Mouse (Mus musculus) fibroblast of lung, adult 2 months (primary cell): ENCODE measurements around the gene Gm11273.
"Not testable (repeated sequence)": the region's sequence is repeated elsewhere in the genome, so short reads cannot be mapped to it uniquely, and the experiment has no call there.

ENCODE experiments used
- DNase-seq: peaks from one replicate; pipeline ENCODE4 v3.0.0-alpha.2; 2011; ENCODE audit warnings: low read depth

Gm11273 gene

DNA sequence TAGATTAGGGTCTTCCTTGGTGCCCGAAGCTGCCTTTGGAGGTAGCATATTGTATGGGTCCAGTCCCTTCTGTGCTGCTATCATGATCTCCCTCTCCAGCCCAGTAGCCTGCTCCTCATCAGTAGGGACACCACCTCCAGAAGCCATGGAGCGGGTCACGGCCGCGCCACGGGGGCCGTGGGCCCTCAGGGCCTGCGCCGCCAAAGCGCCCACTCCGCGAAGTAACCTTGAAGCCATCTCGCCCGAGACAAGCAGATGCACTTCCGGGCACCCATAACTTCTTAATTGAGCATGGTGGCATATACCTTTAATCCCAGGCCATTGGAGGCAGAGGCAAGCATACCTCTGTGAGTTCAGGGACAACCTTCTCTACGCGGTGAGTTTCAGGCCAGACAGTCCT, at the start of gene Gm11273:
Gene Gm11273, minus strand, starts transcription at position 237 of the 400 bp plus-strand sequence.
- DNase-seq: not testable (repeated sequence)

DNA sequence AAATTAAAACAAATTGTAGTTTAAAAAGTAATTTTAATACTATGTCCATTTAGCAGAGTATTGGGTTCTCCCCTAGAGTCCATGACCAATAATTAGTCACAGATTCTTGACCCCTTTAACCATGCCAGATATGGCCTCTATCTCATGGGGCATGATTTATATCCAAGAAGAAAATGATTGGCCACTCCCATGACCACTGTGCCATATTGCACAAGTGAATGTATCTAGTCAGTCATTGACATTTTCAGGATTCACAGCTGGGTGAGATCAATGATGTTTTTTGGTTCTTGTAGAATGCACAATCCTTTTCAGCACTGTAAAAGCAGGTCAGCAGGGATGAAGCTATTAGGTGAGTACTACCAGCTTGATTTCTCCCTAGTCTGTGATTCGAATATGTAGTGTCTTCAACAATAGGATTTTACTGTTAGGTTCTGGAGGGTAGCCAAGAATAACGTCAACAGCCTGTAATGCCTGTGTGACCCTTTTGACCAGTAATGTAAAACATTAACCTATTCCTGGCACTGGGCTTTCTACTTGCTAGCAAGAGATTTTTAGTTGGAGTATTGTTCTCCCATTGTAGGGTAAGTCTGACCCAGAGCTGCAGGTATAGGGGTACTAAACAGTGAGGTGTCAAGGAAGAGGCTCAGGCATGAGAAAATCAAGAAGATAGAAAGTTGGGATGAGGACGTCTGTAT, 49.3 kb upstream of the Gm11273 start:
- DNase-seq: no peak

DNA sequence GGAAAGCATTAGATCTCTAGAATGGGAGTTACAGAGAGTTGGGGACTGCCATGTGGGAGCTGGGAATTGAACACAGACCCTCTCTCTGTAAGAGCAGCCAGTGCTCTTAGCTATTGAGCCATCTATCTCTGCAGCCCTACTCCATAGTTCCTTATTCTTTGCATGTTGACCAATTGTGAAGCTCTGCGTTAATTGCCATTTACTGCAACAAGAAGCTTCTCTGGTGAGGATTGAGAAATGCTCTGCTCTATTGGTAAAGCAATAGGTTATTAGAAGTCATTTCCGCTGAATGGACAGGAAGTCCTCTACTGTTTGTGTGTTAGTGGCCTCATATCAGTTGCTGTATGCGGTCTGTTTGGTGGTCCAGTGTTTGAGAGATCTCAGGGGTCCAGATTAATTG, 48.3 kb upstream of the Gm11273 start:
- DNase-seq: no peak

DNA sequence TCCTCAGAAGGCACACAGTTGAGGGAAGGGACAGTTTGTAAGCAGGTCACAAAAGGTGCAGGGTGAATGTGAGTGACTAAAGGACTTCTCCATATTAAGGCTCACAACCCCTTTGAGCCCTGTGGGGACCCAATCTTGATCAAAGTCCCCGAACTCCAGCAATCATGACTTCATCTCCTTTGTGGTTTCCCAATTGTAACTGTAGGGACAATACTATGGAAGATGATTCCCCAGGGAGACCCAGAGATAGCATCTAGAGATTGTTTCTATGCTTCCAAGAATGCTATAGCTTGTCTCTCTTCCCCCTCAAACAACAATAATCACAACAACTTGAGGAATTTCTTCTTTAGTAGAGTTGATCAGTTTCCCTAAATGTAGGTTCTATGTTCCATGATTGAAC, 41.5 kb upstream of the Gm11273 start, which contains the start of gene Olfr1366:
Gene Olfr1366, minus strand, starts transcription at position 101 of the 400 bp plus-strand sequence.
- no peak for DNase-seq

DNA sequence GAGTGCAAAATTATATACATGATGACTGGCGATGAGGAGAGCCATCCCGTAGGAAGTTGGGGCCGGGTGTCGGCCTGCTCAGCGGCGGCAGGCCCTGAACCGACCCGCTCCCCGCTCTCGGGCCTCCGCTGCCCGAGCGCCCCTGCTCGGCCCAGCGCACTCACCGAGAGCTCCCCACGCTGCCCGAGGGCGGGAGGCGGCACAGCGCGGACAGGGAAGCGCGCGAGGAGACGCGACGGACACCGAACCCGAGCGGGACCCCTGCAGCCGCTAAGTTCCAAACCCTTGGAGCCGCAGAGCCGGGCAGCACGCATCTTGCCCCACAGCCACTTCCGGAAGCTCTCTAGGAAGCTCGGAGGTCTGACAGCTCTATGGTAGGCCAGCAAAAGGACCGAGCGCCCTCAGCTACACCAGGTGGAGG, 29.6 kb upstream of the Gm11273 start, which contains the start of gene Zkscan8:
Gene Zkscan8, minus strand, starts transcription at position 340 of the 421 bp plus-strand sequence.
- peak; percentile 61 for DNase-seq

DNA sequence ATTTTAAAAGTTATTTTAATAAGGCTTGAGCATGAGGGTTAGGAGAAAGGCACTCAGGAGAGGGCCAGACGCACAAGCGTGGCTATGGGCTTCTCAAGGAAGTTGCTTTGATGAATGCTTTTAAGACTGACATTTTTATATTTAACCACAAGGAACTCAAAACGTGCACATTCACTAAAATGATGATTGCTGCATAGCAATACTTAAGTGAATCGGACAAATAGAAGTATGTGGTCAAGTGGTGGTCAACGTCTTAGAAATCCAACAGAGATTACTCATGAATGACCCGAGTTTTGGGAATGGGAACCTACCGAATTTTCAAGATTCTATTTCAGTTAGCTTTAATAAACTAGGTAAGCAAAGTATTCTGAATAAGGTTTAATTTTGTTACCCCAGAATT, 28.9 kb upstream of the Gm11273 start:
- no peak for DNase-seq

DNA sequence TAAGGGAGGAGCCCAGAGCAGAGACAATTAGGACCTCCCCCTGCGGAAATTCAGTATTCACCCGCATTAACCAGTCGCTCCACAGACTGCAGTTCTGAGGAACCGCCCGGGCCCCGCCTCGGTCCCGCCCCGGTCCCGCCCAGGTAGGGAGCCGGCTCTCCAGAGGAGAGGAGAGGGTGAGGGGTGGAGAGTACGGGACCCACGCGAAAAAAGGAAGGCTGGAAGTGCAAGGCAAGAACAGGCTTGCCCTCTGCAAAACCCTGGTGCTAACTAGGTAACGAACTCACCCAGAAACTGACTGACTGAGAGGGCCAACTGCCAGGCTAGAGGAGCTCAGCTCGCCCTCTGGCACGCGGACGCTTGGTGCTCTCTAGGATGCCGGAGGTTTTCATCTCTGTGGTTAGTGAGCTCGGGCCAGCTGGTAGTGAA, 5.0 kb upstream of the Gm11273 start:
- peak; percentile 73 for DNase-seq

DNA sequence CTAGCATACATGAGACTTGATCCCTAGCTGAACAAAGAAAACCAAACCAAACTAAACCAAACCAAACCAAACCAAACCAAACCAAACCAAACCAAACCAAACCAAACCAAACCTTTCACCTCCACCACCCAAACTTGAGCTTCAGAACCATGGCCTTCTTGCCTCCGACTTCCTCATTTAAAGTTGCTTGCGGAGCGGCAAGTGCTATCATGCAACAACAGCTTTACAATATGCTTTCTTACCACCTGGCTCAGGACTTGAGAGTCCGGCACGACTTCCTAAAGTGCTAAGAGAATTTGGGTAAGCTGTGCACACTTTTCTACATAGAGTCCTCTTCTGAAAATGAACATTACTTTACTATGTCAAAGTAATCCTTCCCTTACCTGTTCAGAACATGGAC, 1.1 kb upstream of the Gm11273 start:
- DNase-seq: no peak

DNA sequence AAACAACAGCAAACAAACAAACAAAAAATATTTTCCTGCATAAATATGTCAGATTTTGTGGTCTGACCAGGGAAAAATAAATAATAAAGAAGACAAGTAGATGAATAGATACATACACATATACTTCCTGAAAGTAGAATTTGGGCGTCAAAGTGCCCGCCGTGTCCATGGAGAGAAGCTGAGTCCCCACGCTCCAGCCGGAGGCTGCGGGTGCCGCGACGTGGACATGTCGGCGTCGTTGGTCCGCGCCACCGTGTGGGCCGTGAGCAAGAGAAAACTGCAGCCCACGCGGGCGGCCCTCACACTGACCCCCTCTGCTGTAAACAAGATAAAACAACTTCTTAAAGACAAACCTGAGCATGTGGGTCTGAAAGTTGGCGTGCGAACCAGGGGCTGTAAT, 6.1 kb downstream of the Gm11273 start, which contains the start of gene AK157302:
Gene AK157302, plus strand, starts transcription at position 144 of the 400 bp plus-strand sequence.
- no peak for DNase-seq

DNA sequence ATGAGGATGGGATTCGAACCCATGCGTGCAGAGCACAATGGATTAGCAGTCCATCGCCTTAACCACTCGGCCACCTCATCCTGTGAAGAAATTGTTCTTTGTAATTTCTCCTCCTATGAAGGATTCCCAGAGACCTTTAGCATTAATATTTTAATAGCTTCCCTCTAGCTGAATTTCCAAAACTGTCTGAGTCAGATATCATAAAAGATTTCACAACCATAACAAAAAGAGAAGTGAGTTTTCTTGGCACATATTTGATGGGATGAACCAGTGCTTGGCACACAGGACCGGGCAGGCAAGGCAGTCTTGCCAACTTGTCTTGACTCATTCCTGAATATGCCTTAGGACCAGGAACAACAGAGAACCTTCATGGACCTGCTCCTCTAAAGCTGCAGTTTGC, 8.4 kb downstream of the Gm11273 start:
- peak; percentile 8 for DNase-seq

DNA sequence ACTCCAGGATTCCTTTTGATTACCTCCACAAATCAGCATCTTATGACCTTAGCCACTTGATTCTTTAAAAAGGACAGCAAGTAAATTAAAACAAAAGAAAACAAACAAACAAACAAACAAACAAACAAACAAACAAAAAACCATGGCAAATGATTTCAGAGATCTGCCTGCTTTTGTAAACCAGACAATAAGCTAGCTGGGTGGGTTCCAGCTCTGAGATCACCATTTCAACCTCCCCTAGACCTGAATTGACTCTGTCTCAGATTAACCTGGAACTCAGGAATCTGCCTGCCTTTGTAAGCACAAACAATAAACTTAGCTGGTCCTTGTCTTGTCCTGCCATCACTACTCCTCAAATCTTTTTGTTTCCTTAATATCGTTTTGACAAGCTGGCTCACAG, 14.3 kb downstream of the Gm11273 start:
- DNase-seq: no peak

DNA sequence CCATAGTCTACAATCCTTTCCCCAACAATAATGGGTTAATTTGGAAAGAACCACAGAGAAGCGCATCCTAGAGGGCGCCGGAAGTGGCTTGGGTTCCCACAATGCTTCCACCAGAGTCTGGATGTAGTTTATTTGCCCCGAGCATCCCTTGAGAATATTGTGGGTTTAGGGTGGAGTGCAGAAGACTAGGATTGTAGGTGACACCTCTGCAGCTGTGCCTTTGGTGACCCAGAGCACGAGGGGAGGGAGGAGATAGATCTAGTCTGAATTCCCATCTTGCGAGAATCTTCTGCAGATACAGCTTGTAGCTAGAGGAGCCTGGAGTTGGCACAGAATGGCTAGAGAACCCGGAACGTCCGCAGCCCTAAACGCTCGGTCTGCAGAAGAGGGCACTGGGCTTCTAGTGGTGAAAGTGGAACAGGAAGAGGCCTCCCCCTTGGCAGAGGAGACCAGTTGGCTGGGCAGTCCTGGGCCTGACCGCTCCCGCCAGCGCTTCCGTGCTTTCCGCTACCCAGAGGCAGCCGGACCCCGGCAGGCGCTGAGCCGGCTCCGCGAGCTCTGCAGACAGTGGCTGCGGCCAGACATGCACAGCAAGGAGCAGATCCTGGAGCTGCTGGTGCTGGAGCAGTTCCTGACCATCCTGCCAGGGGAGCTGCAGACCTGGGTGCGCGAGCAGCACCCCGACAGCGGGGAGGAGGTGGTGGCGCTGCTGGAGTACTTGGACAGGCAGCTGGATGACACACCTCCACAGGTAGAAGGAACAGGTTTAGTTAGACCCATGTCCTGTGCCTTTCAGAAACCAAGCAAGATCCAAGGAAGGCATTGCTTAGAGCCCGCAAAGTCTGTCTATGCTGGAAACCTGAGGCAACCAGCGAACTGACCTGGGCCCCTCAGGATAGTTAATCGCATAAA, 22.2 kb downstream of the Gm11273 start, which contains the start of the genes Zkscan4 and Gm10065:
Gene Zkscan4, plus strand, starts transcription at position 149 of the 912 bp plus-strand sequence.
Gene Gm10065, minus strand, starts transcription at position 683 of the 912 bp plus-strand sequence.
- peak; percentile 30 for DNase-seq

DNA sequence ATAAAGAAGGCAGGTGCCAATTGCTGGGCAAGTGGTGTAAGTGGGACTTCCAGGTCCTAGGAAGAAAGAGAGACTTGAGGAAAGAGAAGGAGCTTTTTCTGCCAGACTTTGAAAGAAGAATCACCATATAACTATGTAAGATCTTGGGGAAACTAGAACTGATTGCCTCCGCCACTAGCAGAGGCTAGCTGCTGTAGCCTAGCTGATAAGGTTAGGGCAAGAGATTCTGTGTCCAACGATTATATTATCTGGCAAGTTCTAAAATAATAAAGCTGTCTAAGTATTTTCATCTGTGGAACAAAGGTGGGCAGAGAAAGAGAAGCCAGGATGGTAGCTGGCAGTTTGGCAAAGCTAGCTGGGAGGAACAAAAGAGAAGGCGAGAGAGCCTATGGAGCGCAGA, 28.8 kb downstream of the Gm11273 start:
- DNase-seq: no peak

DNA sequence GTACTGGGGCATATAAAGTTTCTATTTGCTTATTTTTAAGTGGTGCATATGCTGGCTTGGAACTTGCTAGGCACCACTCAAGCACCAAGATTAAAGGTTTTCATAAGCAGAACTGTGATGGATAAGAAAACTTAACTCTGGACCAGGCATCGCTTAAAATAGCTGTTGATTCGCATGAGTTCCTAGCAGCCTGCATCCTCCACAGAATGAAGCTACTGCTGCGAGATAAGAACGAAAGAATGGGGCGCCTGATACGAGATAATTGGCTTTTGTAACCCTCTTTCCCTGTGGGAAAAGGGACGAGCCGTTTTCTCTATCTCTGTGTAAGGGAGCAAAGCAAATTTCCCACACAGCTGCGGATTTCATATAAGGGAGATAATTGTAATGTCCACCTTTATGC, 32.1 kb downstream of the Gm11273 start:
- DNase-seq: no peak

DNA sequence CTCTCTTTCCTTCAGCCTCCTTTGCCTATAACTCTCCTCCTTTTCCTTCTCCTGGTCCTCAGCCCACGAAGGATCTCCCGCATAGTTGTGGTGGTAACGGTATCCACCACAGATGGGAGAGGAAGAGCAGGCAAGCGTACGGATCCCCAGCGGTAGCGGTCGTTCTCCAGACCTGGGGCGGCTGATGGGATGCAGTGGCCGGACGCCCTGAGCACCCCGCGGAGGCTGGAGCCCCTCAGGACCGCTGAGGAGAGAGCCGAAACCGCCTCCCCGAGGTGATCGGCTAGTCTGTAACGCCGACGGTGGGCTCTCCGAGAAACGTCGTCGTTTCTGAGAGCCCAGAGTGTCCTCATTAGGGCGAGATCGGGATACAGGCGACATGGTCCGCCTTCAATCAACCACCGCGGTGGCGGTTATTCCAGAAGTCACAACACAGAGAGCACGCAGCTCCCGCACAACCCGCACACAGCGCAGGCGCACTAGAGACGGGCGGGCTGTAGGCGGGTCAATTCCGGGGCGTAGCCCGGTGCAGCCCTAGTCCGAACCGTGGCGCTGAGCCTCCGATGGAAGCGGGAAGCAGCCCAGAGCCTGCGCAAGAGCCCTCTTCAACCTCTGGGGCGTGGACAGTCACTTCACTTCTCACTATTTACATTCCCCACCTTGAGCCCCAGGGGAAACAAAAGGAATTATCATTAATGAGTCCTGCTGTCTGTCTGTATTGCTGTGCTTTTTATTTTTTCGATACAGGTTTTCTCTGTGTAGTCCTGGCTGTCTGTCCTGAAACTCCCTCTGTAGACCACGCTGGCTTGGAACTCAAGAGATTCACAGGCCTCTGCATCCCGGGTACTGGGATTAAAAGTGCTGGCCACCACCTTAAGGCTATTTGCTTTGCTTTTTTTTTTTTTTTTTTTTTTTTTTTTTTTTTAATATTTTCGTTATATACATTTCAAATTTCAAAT, 32.9 kb downstream of the Gm11273 start, which contains the start of gene Nkapl:
Gene Nkapl, minus strand, starts transcription at position 449 of the 959 bp plus-strand sequence.
- peak; percentile 55 for DNase-seq

DNA sequence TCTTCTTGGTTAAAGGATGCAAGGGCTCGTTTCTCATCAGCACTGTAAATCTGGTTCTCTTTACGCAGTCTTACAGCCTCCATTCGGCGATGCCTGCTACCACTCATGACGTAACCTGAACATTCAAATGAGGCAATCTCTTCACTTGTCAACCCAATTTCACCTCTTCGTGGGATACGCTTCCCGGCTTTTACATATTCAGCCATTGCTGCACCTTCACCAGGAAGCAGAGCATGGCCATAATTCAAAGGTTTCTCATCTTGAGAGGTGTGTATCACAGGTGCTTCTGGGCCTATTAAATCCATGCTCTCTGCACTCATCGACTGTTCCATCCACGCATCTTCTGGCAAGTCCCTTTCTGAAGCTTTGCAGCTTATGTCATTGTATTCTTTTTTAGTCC, 33.9 kb downstream of the Gm11273 start:
- DNase-seq: no peak

DNA sequence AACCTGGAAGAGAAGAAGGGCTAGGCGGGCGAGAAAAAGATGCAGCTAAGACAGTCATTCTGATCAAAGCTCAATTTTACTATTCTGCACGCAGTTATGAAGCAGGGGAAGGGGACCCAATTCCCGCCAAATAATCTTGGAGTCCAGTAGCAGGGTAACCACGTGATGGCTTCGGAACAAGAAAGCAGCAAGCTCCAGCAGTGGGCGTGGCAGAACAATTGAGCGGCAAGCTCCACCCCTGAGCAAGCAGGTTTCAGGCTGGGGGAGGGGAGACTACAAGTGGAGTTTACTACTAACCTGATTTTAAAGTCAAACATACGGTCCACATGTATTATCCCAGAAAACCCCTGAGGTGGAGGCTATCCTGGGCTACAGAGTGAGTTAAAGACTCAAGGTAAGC, 38.7 kb downstream of the Gm11273 start:
- not testable (repeated sequence) for DNase-seq

DNA sequence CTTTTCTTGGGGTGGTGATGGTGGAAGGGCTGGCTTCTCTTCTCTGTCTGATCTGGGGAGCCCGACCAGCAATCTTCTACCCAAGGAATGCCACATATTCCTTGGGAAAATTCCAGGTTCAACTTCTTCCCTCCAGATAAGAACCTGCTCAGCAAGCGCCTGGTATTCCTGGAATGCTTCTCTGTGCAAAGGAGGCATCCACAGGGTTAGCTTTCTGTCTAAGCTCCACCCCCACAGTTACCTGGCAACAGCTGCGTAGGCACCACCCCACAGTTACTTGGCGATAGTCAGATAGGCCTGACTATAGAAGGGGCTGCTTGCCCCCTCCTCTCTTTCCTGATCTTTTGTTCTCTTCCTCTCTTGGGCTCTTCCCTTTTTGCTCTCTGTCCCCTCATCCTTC, 44.9 kb downstream of the Gm11273 start:
- DNase-seq: no peak

DNA sequence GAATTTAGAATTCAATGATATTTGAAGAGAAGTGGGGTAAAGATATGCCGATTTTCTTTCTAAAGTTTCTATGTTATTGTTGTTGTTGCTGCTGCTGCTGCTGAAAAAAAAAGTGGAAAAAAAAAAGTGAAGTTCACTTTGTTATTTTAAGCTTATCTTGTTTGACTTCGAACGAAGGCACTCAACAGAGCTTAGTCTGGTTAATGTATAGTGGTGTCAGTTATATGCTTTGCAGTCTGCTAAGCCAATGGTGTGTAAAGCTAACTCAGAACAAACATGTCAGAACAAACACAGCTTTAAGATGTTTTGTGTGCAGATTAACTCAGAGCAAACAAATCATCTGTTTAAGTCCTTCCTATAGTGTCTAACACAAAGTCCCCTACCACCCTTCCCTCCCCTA, 47.1 kb downstream of the Gm11273 start:
- no peak for DNase-seq

DNA sequence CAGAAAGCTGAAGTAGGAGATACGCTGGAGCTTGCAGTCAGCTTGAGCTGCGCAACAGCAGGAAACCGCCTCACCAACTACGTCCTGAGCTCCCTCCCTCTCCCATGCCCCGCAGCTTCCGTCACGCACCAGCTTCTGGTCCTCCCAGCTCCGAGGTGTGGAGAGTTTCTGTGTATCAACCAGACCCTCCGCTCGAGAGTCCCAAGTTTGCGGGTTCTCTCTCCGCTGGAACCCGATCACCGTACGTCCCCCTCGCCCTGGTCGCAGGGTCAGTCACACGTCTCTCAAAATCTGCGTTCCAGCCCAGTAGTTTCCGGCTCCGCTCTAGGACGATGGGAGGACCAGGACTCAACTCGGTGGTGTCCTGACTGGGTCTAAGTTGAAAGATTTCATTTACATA, 47.8 kb downstream of the Gm11273 start, which contains the start of gene Zscan26:
Gene Zscan26, minus strand, starts transcription at position 282 of the 400 bp plus-strand sequence.
- DNase-seq: peak; percentile 78

DNA sequence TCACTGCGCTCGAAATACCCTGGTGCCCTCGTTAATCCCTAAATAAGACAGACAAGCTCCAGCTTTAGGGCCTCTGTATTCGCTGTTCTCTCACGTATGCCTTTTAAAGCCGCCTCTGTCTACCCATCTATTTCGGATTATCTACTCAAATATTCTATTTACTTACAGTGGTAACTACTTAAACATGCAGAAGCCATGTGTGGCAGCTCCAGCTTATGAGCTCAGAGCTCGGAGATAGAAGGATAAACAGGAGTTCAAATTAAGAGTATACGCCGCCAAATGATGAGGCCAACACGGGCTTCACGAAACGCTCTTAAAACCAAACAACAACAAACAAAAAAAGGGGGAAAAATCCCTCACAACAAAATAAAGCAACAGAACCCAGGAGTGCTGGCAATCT, 48.2 kb downstream of the Gm11273 start:
- DNase-seq: no peak
